Mouse (Mus musculus): ENCODE data around the gene Olfr983. TPM values are rescaled to one million over a fixed set of nuclear protein-coding genes. Genes with fewer than 3 reads are reported as not detected.
A peak's percentile ranks its signal among the peaks of the same experiment; 100 is the strongest.

The Olfr983 gene
- total and polyA plus RNA-seq, 2 experiments from 2014 or later = not detected

DNA sequence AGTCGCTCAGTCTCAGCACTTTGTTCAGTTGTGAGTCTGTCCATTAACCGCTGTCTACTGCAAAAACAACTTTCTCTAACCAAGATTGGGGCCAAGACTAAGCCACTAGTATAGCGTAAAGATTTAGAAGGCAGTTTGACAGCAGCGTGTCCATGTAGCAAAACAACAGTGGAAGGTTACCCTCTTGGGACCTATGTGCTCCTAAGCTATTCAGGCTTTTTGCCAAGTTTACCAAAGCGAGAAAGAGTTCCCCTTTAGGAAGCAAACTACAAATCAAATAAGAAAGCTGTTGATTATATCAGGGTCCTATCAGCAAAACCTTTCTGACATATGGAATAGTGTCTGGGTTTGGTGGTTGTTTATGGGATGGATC lies 23.9 kb upstream of the Olfr983 start:
- TF ChIP-seq CTCF (IDR thresholded peaks at IDR 0.05; ENCODE audit: low read depth) (no peak), EP300 (IDR thresholded peaks at IDR 0.05; ENCODE audit: low read depth) (no peak)
- Histone ChIP-seq H3K27me3 (ENCODE audit: control insufficient read depth, insufficient read depth, low read length) (no peaks in the 10 kb centered on the region), H3K4me3 (ENCODE audit: low read depth, low read length) (no peak overlapping the region), H3K36me3 (replicated peaks; ENCODE audit: control insufficient read depth, insufficient read depth, low read length) (no peaks in the 10 kb centered on the region), H3K9me3 (replicated peaks; ENCODE audit: control insufficient read depth, low read length) (no peaks in the 10 kb centered on the region), H3K4me2 (ENCODE audit: low read depth, low read length) (no peak overlapping the region; the same call in 1 of the 2 replicates), H3K4me1 (ENCODE audit: control insufficient read depth, insufficient read depth) (no peaks in the 10 kb centered on the region), H3K9ac (replicated peaks; ENCODE audit: low read depth, low read length) (no peak overlapping the region), H3K27ac (ENCODE audit: low read depth) (peak overlapping the region; percentile 53)
- DNase-seq (ENCODE audit: low spot score) = no peak
- 61% methylated on average over 5 of the region's 5 CpGs for WGBS
- ATAC-seq (ENCODE audit: insufficient read depth, low read depth) = no peak

DNA sequence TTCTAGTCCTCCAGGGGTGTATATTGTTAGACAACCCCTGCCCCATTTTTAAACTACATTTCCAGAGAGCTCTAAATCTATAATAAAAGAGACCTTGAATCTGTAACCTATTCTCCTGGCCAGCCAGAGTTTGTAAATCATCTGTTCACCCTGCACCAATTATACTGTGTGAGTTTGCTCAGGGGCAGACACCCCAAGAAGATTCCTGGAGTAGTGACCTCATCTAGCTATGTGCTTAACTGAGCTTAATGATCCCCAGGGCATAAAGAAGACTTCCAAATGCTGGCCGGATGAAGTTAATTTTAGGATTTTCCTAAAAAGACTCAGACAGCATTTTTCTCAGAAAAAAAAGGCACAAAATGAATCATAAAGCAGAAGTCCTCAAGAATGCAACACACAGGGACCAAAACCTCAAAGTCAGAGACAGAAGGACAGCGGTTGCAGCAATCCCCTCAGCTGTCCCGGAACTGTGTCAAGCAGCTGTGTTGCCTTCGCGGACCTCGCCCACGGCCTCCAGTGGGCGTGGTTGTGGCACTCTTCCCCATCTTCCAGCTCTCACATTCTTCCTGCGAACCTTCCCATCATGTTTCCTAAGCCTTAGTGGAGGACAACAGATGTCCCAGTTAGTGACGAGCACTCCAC lies 23.4 kb upstream of the Olfr983 start:
- Histone ChIP-seq H3K9me3 (replicated peaks; ENCODE audit: control insufficient read depth, low read length) (no peaks in the 10 kb centered on the region), H3K4me2 (ENCODE audit: low read depth, low read length) (no peak overlapping the region; the same call in 1 of the 2 replicates), H3K9ac (replicated peaks; ENCODE audit: low read depth, low read length) (no peak overlapping the region), H3K4me3 (ENCODE audit: low read depth, low read length) (no peak overlapping the region), H3K27ac (ENCODE audit: low read depth) (peak overlapping the region; percentile 53), H3K36me3 (replicated peaks; ENCODE audit: control insufficient read depth, insufficient read depth, low read length) (no peaks in the 10 kb centered on the region), H3K4me1 (ENCODE audit: control insufficient read depth, insufficient read depth) (no peaks in the 10 kb centered on the region), H3K27me3 (ENCODE audit: control insufficient read depth, insufficient read depth, low read length) (no peaks in the 10 kb centered on the region)
- DNase-seq (ENCODE audit: low spot score) = peak; percentile 25
- no peak for TF ChIP-seq CTCF (IDR thresholded peaks at IDR 0.05; ENCODE audit: low read depth)
- TF ChIP-seq EP300 (IDR thresholded peaks at IDR 0.05; ENCODE audit: low read depth) = no peak
- WGBS = 41% methylated on average over 10 of the region's 10 CpGs
- ATAC-seq (ENCODE audit: insufficient read depth, low read depth) = peak; percentile 76

DNA sequence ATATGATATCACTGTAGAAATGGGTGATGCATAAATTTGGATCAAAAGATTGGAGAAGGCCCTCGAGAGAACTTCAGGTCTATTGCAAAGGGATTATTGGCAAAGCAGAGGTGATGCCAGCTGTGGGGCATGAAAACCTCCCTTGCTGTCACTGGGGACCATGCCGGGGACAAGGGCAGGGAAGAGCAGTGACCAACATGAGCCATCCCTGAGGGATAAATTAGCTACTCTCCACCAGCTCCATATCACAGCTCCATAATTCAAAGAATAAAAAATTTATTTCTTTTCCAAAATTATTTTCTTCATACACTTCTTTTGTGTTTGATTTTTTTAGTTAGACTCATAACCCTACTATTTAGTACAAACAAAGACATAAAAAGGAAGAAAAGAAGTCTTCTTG lies 20.7 kb upstream of the Olfr983 start, which contains the start of gene Olfr984:
Gene Olfr984 (minus strand): TSS at position 101 of the 400 bp plus-strand sequence.
- ATAC-seq (ENCODE audit: insufficient read depth, low read depth) = no peak

DNA sequence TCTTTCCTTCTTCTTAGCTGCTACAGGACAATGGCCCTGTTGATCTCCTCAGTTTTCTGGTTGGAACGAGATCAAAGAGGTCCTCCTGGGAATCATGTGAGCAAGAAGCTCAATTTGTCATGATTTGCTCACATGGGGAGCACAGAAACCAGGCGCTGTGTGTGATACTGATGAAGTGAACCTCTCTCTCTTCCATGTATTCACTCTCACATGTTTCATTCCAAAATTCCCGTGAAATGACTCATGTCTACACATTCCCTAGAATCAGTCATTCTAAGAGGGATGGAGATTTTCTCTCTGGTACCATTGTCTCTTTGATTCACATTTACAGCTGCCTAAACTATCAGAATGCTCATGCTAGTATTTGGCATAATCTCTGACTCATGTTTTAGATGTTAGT lies 1.4 kb upstream of the Olfr983 start:
- H3K36me3 ChIP-seq (replicated peaks; ENCODE audit: control insufficient read depth, insufficient read depth, low read length) = no peaks in the 10 kb centered on the region
- H3K4me3 ChIP-seq (ENCODE audit: low read depth, low read length) = no peak overlapping the region
- H3K4me1 ChIP-seq (ENCODE audit: control insufficient read depth, insufficient read depth) = no peaks in the 10 kb centered on the region
- no peak overlapping the region for H3K4me2 ChIP-seq (ENCODE audit: low read depth, low read length)
- H3K27ac ChIP-seq (ENCODE audit: low read depth) = no peak overlapping the region
- WGBS = 50% methylated on average over 3 of the region's 3 CpGs
- ATAC-seq (ENCODE audit: insufficient read depth, low read depth) = no peak
- H3K9ac ChIP-seq (replicated peaks; ENCODE audit: low read depth, low read length) = no peak overlapping the region
- H3K9me3 ChIP-seq (replicated peaks; ENCODE audit: control insufficient read depth, low read length) = no peaks in the 10 kb centered on the region
- no peak for DNase-seq (ENCODE audit: low spot score)
- TF ChIP-seq CTCF (IDR thresholded peaks at IDR 0.05; ENCODE audit: low read depth) (no peak), EP300 (IDR thresholded peaks at IDR 0.05; ENCODE audit: low read depth) (no peak)
- H3K27me3 ChIP-seq (ENCODE audit: control insufficient read depth, insufficient read depth, low read length) = no peaks in the 10 kb centered on the region

More for the DNA sequence above, 20.7 kb upstream of the Olfr983 start, which contains the start of gene Olfr984:
- no peak for DNase-seq (ENCODE audit: low spot score)
- Histone ChIP-seq H3K27me3 (ENCODE audit: control insufficient read depth, insufficient read depth, low read length) (no peaks in the 10 kb centered on the region), H3K9ac (replicated peaks; ENCODE audit: low read depth, low read length) (no peak within 1 kb of the TSS), H3K4me3 (ENCODE audit: low read depth, low read length) (no peak within 1 kb of the TSS), H3K36me3 (replicated peaks; ENCODE audit: control insufficient read depth, insufficient read depth, low read length) (no peaks in the 10 kb centered on the region), H3K4me2 (ENCODE audit: low read depth, low read length) (no peak within 1 kb of the TSS), H3K4me1 (ENCODE audit: control insufficient read depth, insufficient read depth) (no peaks in the 10 kb centered on the region), H3K9me3 (replicated peaks; ENCODE audit: control insufficient read depth, low read length) (no peaks in the 10 kb centered on the region), H3K27ac (ENCODE audit: low read depth) (no peak within 1 kb of the TSS)
- 62% methylated on average over 2 of the region's 2 CpGs for WGBS
- no peak for TF ChIP-seq CTCF (IDR thresholded peaks at IDR 0.05; ENCODE audit: low read depth)

DNA sequence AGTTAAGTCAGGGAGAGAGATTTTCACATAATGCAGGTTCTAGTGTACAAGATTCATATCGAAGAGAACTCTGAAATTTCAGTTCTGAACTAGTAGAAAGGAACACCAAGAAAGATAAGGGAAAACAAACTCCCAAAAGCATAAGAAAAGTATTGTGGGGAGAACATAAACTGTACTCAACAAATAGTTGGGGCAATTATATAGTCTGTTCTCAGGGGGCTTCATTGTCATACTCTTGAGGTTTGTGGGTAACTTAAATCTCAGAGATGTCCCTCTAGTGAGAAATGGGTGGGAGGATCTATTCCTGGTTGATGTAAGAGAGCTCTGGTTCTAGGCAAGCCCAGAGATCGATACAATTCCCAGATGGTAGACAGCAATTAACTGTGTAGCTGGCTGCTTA lies 19.9 kb downstream of the Olfr983 start, which contains the start of gene Olfr982:
Gene Olfr982 (plus strand): TSS at position 301 of the 400 bp plus-strand sequence.
- Histone ChIP-seq H3K27me3 (ENCODE audit: control insufficient read depth, insufficient read depth, low read length) (no peaks in the 10 kb centered on the region), H3K9ac (replicated peaks; ENCODE audit: low read depth, low read length) (no peak within 1 kb of the TSS), H3K36me3 (replicated peaks; ENCODE audit: control insufficient read depth, insufficient read depth, low read length) (no peaks in the 10 kb centered on the region), H3K4me1 (ENCODE audit: control insufficient read depth, insufficient read depth) (no peaks in the 10 kb centered on the region), H3K4me3 (ENCODE audit: low read depth, low read length) (no peak within 1 kb of the TSS), H3K9me3 (replicated peaks; ENCODE audit: control insufficient read depth, low read length) (no peaks in the 10 kb centered on the region), H3K27ac (ENCODE audit: low read depth) (no peak within 1 kb of the TSS), H3K4me2 (ENCODE audit: low read depth, low read length) (no peak within 1 kb of the TSS)
- DNase-seq (ENCODE audit: low spot score) = no peak
- no peak for ATAC-seq (ENCODE audit: insufficient read depth, low read depth)
- 59% methylated on average over 2 of the region's 2 CpGs for WGBS
- TF ChIP-seq CTCF (IDR thresholded peaks at IDR 0.05; ENCODE audit: low read depth) (no peak), EP300 (IDR thresholded peaks at IDR 0.05; ENCODE audit: low read depth) (no peak)

DNA sequence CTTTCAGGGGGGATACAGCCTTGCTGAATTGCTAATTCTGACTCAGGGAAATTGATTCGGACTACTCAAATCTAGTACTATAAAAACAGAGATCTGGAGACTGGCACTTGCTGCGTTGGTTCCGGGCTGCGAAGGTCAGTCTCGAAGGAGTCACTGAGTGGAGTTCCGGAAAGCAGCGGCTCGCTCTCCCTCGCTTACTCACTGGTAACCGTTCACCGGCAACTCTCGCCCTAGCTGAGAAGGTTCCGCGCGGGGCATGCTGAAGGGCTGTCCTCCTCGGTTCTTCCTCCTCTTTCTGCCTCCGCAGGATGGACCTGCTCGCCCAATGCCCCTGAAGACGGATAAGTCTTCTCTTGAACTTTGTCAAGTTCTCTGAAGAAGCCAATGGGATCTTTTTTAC lies 43.3 kb downstream of the Olfr983 start:
- Histone ChIP-seq H3K9me3 (replicated peaks; ENCODE audit: control insufficient read depth, low read length) (no peaks in the 10 kb centered on the region), H3K27ac (ENCODE audit: low read depth) (no peak overlapping the region), H3K36me3 (replicated peaks; ENCODE audit: control insufficient read depth, insufficient read depth, low read length) (no peaks in the 10 kb centered on the region), H3K27me3 (ENCODE audit: control insufficient read depth, insufficient read depth, low read length) (no peaks in the 10 kb centered on the region), H3K4me2 (ENCODE audit: low read depth, low read length) (no peak overlapping the region), H3K4me1 (ENCODE audit: control insufficient read depth, insufficient read depth) (no peaks in the 10 kb centered on the region), H3K9ac (replicated peaks; ENCODE audit: low read depth, low read length) (no peak overlapping the region), H3K4me3 (ENCODE audit: low read depth, low read length) (no peak overlapping the region)
- WGBS = 87% methylated on average over 19 of the region's 19 CpGs
- TF ChIP-seq CTCF (IDR thresholded peaks at IDR 0.05; ENCODE audit: low read depth) = no peak
- TF ChIP-seq EP300 (IDR thresholded peaks at IDR 0.05; ENCODE audit: low read depth) = no peak
- ATAC-seq (ENCODE audit: insufficient read depth, low read depth) (no peak), DNase-seq (ENCODE audit: low spot score) (no peak)

Other genes with a start within 250 kb of the Olfr983 start
- gene Olfr972, start 227.2 kb downstream of the Olfr983 start, total RNA-seq (2014; rRNA removed; ENCODE audit: low replicate concordance) = not detected in 2 replicates
- gene Olfr972, start 227.2 kb downstream of the Olfr983 start, polyA plus RNA-seq (2015; fragmentation: Nextera tagmentation; extraction: Ambion mirVana) = not detected in 2 replicates
- gene Olfr229, start 186.3 kb downstream of the Olfr983 start, total RNA-seq (2014; rRNA removed; ENCODE audit: low replicate concordance) = not detected in 2 replicates
- gene Olfr229, start 186.3 kb downstream of the Olfr983 start, polyA plus RNA-seq (2015; fragmentation: Nextera tagmentation; extraction: Ambion mirVana) = not detected in 2 replicates
- not detected in 2 replicates for gene Olfr974, start 156.1 kb downstream of the Olfr983 start, total RNA-seq (2014; rRNA removed; ENCODE audit: low replicate concordance)
- gene Olfr974, start 156.1 kb downstream of the Olfr983 start, polyA plus RNA-seq (2015; fragmentation: Nextera tagmentation; extraction: Ambion mirVana) = not detected in 2 replicates
- gene Olfr975, start 141.5 kb downstream of the Olfr983 start, total RNA-seq (2014; rRNA removed; ENCODE audit: low replicate concordance) = not detected in 2 replicates
- not detected in 2 replicates for gene Olfr975, start 141.5 kb downstream of the Olfr983 start, polyA plus RNA-seq (2015; fragmentation: Nextera tagmentation; extraction: Ambion mirVana)
- not detected in 2 replicates for gene Olfr976, start 132.5 kb downstream of the Olfr983 start, total RNA-seq (2014; rRNA removed; ENCODE audit: low replicate concordance)
- not detected in 2 replicates for gene Olfr976, start 132.5 kb downstream of the Olfr983 start, polyA plus RNA-seq (2015; fragmentation: Nextera tagmentation; extraction: Ambion mirVana)
- not detected in 2 replicates for gene Olfr978, start 101.5 kb downstream of the Olfr983 start, total RNA-seq (2014; rRNA removed; ENCODE audit: low replicate concordance)
- not detected in 2 replicates for gene Olfr978, start 101.5 kb downstream of the Olfr983 start, polyA plus RNA-seq (2015; fragmentation: Nextera tagmentation; extraction: Ambion mirVana)
- not detected in 2 replicates for gene Olfr979, start 90.1 kb downstream of the Olfr983 start, total RNA-seq (2014; rRNA removed; ENCODE audit: low replicate concordance)
- gene Olfr979, start 90.1 kb downstream of the Olfr983 start, polyA plus RNA-seq (2015; fragmentation: Nextera tagmentation; extraction: Ambion mirVana) = not detected in 2 replicates
- not detected in 2 replicates for gene Olfr980, start 84.0 kb downstream of the Olfr983 start, total RNA-seq (2014; rRNA removed; ENCODE audit: low replicate concordance)
- not detected in 2 replicates for gene Olfr980, start 84.0 kb downstream of the Olfr983 start, polyA plus RNA-seq (2015; fragmentation: Nextera tagmentation; extraction: Ambion mirVana)
- gene Olfr981, start 72.1 kb downstream of the Olfr983 start, total RNA-seq (2014; rRNA removed; ENCODE audit: low replicate concordance) = not detected in 2 replicates
- not detected in 2 replicates for gene Olfr981, start 72.1 kb downstream of the Olfr983 start, polyA plus RNA-seq (2015; fragmentation: Nextera tagmentation; extraction: Ambion mirVana)
- gene Olfr982, start 19.8 kb downstream of the Olfr983 start, total RNA-seq (2014; rRNA removed; ENCODE audit: low replicate concordance) = not detected in 2 replicates
- not detected in 2 replicates for gene Olfr982, start 19.8 kb downstream of the Olfr983 start, polyA plus RNA-seq (2015; fragmentation: Nextera tagmentation; extraction: Ambion mirVana)
- gene Olfr984, start 20.6 kb upstream of the Olfr983 start, total RNA-seq (2014; rRNA removed; ENCODE audit: low replicate concordance) = not detected in 2 replicates
- gene Olfr984, start 20.6 kb upstream of the Olfr983 start, polyA plus RNA-seq (2015; fragmentation: Nextera tagmentation; extraction: Ambion mirVana) = not detected in 2 replicates
- not detected in 2 replicates for gene Olfr985, start 36.6 kb upstream of the Olfr983 start, total RNA-seq (2014; rRNA removed; ENCODE audit: low replicate concordance)
- not detected in 2 replicates for gene Olfr985, start 36.6 kb upstream of the Olfr983 start, polyA plus RNA-seq (2015; fragmentation: Nextera tagmentation; extraction: Ambion mirVana)
- not detected in 2 replicates for gene Tmem225, start 54.5 kb upstream of the Olfr983 start, total RNA-seq (2014; rRNA removed; ENCODE audit: low replicate concordance)
- gene Tmem225, start 54.5 kb upstream of the Olfr983 start, polyA plus RNA-seq (2015; fragmentation: Nextera tagmentation; extraction: Ambion mirVana) = not detected in 2 replicates
- gene Olfr986, start 87.3 kb upstream of the Olfr983 start, total RNA-seq (2014; rRNA removed; ENCODE audit: low replicate concordance) = not detected in 2 replicates
- gene Olfr986, start 87.3 kb upstream of the Olfr983 start, polyA plus RNA-seq (2015; fragmentation: Nextera tagmentation; extraction: Ambion mirVana) = not detected in 2 replicates
- gene Zfp202, start 98.7 kb upstream of the Olfr983 start, total RNA-seq (2014; rRNA removed; ENCODE audit: low replicate concordance) = 1.5 TPM in 2 replicates
- 2.1 and 2.4 TPM in 2 replicates for gene Zfp202, start 98.7 kb upstream of the Olfr983 start, polyA plus RNA-seq (2015; fragmentation: Nextera tagmentation; extraction: Ambion mirVana)
- 0.54 and 5.5 TPM in 2 replicates for gene Scn3b, start 175.6 kb upstream of the Olfr983 start, total RNA-seq (2014; rRNA removed; ENCODE audit: low replicate concordance)
- gene Scn3b, start 175.6 kb upstream of the Olfr983 start, polyA plus RNA-seq (2015; fragmentation: Nextera tagmentation; extraction: Ambion mirVana) = 0.60 and 0.75 TPM in 2 replicates

All from heart, postnatal 0 days (tissue).